Mouse (Mus musculus): ENCODE data around the gene Tenm2. TPM values are rescaled to one million over a fixed set of nuclear protein-coding genes. Genes with fewer than 3 reads are reported as not detected.

Gene Tenm2
- total RNA-seq, 2 experiments from 2014 or later: 163 to 177 TPM

DNA sequence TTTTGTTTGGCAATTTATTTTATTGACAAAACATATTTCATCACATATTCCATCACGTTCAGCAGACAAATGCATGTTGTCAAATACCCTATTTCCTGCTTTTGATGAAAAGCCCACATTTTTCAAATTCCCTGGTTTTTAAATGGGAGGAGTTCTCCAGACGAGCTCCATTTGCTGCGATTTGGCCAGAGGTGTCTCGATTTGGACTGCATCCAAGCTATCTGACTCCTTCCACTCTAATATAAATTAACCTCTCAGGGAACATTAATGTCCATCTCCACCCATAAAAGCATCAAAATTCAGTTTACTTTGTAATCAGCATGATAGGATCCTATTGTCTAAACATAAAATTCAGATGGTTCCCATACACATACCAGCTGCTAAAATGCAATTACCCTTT is 120.6 kb downstream of the Tenm2 start:
- intact Hi-C loops (cut with DNase I): no loop called here
- DNase-seq: no peak

DNA sequence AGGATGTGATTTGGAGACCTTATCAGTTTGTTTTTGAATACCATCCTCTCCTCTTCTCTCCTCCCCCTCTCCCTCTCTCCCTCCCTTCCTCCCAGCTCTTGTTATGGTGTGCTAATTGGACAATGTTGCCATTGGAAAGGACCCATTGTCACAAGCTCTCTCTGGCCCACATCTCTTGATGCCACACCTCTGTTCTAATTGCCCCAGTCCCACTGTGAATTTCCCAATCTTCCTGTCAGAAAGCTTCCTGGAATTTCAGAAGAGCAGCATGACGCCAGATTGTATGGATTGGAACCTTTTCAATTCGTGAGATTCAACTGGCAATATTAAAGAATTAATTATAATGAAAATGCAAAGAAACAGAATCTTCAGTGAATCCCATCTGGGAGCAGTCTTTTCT is 128.7 kb downstream of the Tenm2 start:
- no peak for DNase-seq
- intact Hi-C loops (cut with DNase I): no loop called here

DNA sequence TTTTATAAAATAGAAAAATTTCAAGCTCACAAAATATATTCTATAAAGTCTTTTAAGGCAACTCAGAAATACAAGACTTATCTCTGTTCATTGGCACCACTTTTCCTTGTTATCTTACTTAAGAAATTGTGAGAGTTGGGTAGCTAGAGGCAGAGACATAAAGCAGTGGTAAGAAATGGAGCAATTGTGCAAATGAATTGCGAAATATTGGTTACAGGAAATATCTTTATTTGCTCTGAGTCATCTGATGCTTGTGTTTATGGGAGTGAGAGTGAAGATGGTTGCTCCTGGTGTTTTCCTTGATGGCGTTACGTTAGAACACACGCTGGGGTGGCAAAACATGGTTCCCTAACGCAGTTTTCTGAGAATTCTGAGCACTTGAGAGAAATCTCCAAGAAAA is 156.4 kb downstream of the Tenm2 start:
- intact Hi-C loops (cut with DNase I): no loop called here
- DNase-seq: no peak

DNA sequence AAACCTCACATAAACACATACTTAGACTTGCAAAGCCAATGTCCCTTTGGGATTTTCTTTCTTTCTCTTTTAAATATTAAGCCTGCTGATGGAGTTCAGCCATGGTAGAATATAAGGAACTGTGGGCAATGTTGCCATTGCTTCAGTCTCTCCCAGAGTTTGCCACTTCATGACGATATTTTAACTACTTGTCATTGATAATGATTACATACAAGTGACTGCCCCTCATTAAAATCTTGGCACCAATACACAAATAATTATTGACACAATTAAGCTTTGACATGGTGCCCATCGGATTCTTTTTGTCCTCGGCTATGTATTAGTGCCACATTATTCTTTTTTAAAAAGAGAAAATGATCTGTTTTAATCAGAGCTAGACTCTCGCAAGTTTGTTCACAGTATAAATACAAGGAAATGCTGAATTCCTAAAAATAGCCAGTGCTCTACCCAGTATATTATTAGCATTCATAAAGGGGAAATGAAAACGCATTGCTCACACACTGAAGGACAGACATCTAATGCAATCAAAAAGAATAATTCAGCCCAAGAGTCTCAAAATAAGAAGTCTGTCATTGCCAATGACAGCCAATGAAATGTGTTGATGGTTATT is 158.7 kb downstream of the Tenm2 start:
- DNase-seq: no peak

DNA sequence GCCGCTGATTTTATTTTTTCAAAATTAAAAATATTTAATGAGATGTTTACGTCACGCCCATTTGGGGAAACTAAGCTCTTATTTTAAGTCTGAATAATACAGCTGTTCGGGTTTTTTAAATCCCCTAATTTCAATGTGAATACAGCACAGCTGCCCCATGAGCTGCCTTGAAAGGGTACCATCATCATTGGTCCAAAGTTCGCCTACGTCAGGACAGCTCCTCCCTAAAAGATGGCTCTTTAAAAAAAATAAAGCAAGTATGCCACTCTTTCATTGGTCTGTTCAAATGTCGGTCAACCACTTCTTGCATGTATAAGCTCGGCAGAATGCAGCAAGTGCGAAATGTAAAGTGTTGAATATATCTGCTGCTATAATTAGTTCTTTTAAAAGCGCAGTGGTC is 160.4 kb downstream of the Tenm2 start:
- DNase-seq: no peak
- intact Hi-C loops (cut with DNase I): no loop called here

More for the DNA sequence above, 158.7 kb downstream of the Tenm2 start:
- intact Hi-C loops (cut with DNase I): no loop called here

DNA sequence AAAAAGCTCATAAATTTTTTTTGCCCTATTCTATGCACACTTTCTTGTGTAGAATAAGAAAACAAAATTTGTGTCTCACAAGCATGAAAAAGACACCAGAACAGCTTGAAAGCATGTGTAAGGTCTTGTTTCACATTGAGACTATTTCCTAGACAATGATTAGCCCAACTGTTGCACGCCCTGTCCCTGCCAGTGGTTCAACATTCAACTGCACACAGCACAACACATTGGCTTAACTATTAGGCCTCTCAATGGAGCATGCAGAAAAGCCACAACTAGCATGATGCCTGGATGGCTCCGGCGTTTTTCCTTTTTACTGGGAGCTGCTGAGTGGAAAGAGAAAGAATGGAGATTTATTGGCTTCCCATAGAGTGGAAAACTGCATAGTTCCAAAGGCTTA is 170.3 kb downstream of the Tenm2 start:
- DNase-seq: no peak
- intact Hi-C loops (cut with DNase I): no loop called here

DNA sequence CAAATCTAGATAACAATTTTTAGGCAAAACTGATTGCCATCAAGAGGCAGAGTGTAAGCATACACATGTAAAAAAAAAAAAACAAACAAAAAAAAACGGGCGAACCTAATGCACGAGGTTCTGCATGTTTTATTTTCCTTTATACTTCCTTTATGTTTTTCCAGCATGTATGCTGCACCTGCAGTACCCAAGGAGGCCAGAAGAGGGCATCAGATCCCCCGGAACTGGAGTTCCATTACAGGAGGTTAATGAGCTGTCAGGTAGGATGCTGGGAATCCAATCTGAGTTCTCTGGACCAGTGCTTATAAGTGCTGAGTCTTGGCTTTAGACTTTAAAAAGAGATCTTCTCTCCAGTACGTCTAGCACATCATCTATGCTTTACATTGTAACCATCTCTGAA is 189.1 kb downstream of the Tenm2 start:
- peak; percentile 42 for DNase-seq
- intact Hi-C loops (cut with DNase I): no loop called here

DNA sequence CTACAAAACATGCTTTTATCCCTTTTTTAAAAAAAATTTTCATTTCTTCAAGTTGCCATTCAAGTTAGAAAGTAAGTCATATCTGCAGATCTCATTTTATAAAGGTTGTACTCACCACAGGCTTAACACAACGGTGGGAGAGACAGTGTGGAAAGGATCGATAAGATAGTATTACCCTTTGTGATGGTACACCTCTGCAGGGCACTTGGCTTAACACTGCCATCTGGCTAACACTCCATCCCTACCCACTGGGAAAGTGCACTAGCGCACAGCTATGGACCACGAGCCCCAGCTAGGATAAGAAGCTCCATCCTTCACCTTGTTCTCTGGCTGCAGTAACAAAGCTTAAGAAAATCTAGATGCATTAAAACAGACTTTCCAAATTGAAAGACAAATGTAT is 194.5 kb downstream of the Tenm2 start:
- DNase-seq: no peak
- intact Hi-C loops (cut with DNase I): no loop called here

DNA sequence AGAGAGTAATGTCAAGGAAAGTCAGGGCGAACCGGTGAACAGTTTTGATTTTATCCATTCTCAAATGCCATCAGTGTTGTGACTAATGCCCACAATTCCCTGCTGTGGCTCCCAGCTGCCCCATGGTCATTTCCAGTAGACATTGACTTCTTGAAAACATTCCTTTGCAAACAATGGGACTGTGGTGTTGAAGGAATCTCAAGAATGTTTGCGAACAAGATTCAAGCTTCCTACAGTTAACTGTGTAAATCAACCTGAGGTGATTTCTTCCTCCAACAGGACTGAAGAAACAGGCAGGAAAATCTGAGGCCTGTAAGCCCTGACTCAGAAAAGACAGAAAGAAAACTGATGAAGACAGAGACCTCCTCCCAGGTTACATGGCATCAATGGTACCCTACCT is 196.5 kb downstream of the Tenm2 start:
- intact Hi-C loops (cut with DNase I): no loop called here

DNA sequence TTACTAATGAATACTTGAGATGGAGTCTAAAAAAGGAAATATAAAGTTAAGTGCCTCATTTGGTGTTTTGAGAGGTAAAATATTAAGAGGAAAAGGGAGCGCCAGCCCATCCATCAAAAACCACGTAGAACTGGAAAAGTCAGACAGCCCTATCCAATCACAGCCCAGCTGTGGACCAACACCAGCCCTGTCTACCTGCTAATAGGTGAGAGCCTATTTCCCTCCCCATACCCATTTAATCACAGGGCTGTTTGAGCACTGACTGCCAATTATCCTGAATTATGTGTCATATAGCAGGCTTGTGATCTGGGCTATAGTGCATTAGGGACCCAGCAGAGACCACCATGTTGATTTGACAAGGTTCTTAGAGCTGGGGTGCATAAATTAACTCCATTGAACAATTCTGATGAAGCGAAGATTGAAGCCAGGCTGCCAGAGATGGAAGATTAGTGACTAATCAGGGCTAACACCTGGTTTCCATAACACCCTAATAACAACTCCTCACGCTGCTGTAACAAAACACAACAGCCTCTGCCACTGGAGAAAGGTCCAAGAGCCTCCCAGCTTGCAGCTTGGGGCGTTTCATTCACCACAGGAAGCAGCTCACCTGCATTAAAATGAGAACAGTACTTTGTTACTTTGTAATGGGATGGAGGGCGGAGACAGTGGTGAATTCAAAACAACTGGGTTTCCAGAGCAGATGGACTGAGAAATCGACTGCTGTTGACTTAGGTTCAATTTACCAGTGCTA is 204.3 kb downstream of the Tenm2 start:
- intact Hi-C loops (cut with DNase I): no loop called here
- no peak for DNase-seq

More for the DNA sequence above, 196.5 kb downstream of the Tenm2 start:
- DNase-seq: no peak

DNA sequence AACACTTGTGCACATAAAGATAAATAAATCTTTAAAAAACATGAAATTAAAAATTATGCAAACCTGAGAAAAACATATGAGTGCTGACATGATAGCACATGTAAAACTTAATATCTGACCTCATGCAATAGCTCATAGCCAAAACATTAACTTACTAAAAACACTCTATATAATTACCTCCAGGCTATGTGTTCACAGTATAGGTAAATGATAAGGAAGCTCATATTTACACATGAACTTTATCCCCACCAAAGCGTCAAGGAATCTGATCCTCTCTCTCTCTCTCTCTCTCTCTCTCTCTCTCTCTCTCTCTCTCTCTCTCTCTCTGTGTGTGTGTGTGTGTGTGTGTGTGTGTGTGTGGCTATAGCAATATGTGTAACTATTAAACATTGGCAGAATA is 223.9 kb downstream of the Tenm2 start:
- no peak for DNase-seq
- intact Hi-C loops (cut with DNase I): no loop called here

DNA sequence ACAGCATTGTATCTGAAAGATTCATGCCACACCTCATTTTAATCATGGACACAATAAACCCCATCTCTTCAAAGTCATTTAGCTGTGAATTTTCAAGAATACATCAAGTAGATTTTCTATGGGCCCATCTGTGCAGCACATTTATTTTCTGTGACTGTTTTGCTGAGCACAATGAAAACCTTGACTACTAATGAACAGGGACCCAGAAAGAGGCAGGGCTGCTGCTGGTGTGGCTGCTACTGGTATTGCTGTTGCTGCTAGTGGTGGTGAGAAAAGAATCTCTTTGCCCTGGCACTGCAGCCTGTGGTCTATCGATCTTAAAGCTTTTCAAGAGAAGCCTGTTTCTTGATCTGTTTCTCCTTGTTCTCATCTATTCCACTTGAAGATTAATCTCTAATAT is 226.5 kb downstream of the Tenm2 start:
- intact Hi-C loops (cut with DNase I): no loop called here
- no peak for DNase-seq

DNA sequence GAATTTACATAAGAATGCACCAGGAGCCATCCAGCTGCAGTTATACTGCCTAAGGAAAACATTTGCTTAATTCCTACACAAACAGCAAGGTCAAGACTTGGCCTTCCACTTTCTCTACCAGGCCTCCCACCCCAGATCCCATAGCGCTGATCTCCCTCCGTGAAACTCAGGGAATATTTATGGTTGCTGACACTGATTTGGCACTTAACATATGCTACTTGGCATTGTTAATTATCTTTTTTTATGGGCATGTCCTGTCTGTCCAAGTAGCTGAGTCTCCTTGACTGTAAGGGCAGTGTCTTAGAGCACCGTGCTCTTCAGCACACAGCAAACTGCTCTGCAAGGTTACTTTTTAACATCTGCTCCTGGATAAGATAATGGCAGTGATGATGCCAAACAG is 238.1 kb downstream of the Tenm2 start:
- DNase-seq: no peak
- intact Hi-C loops (cut with DNase I): no loop called here

DNA sequence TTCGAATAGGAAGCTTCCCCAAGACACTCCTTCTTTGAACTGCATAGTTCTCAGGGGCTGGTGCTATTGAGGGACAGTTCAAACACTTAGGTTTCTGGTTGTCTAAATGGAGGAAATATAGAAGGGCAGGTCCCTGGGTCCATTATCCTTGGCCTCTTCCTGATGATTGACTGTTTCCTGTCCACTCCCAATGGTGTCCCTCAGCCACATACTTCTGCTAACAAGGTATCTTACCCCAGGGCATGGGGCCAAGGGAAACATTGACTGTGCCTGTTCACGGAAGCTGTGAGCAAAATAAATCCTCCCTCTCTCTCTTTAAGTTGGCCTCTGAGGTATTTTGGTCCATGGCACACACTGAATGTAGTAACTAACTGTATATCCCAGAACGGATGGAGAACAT is 244.9 kb downstream of the Tenm2 start:
- DNase-seq: no peak
- intact Hi-C loops (cut with DNase I): no loop called here

DNA sequence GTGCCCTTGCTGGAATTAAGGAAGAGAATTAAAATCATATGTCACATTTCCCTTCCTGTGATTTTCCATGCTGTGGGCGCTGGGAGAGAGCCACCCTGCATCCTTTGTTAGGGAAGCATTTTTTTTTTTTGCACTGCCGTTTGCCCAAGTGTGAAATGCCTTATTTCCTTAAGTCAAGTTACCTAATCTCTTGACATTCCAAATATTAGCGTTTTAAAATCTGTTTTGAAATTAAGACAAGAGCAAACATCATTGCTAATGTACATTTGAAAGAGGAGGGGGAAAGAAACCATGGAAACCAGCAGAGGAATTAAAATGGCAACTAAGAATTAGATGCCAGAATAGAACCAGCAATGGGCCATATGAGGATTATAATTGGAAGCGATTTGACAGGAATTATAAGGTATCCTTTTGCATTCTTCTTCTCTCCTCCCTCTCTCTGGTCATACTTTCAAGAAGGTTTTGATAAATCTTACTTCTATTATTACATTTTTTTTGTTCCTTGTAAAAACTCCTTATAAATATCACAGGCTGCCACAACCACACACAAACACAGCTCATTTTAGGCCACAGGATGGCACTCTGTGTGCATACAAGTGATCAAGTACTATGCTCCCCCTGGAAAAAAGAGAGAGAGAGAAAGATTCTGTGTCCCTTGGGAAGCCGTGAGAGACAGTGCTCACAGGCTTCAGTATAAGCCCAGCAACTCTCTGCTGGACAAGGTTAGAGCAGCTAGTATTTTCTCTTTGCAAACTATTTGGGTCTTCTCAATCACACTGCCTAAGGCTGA is 246.8 kb downstream of the Tenm2 start:
- intact Hi-C loops (cut with DNase I): loop anchor here (1.0 kb wide), 1 partner anchor 197 kb away; no protein-coding TSS in a partner anchor
- DNase-seq: peak; percentile 36

DNA sequence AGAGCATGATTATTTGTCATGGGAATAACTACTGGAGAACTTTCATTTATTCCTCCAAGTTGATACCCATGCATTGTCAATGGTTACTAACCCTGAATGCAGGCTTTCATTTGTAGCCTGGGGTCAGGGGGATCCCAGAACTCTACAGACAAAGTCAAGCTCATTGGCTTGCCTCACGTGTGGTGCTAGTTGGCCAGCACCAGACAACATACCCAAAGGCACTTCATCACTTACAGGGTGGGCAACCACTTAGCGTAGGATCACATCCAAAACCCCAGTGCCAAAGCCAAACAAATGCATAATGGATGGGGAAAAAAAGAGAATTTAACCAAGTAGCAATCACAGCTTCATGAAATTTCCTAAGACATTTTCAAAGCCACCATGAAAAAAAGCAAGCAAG is 261.6 kb downstream of the Tenm2 start:
- intact Hi-C loops (cut with DNase I): no loop called here

DNA sequence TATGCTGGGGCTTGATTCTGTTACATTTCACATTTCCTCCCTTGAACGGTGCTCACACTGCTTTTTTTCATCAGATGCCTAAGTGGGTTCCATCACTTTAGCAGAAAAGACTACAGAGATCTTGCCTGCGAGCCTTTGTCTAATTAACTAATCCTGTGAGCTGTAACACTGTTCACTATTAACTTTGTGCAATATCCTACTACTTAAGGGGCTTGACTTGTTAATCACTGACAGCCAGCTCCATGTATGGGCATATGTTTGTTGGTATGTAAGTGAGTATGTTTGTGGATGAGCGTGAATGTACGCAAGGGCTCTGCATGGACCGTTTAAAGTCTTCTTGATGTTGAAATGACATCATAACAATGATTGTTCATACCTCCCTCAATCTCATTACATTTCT is 277.7 kb downstream of the Tenm2 start:
- no peak for DNase-seq
- intact Hi-C loops (cut with DNase I): no loop called here

More for the DNA sequence above, 261.6 kb downstream of the Tenm2 start:
- DNase-seq: peak; percentile 4

DNA sequence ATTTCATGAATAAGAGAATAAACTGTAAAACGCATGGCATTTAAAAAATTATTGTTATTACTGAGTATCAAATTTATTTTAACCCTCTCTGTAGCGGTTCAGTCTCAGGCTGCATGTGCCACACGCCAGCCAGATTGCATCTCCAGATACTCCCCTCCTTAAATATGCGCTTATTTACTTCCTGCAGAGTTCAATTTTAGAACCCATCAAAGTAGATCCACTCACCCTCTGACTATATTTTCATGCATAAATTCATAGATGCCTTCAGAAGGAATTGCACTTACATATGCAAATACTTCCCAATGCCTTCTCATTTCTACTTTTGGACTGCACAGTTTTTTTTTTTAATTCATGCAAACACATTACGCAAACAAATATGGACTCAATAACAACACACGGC is 294.3 kb downstream of the Tenm2 start:
- no peak for DNase-seq
- intact Hi-C loops (cut with DNase I): no loop called here

DNA sequence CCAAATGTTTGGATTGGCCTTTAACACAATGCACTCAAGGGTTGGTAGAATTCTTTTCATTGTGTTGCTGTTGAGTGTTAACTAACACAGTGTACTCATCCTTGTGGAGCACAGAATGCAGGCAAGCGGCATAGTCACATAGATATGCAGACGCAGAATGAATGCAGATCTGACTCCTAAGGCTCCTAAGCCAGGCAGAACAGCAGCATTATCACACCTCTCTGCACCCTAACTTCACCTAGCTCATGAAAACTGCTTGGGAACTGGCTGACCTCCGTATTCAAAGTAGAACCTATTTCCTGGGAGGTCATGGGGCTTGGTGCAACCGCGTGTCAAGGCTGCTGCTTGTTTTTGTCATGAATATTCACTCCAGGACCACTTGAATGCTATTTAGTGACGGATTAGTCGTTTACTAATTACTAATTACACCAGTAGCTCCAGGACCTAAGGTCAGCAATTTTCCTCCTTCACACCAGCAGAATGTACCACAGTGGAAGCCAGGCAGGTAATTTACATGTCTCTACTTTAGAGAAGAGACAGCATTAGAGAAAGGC is 295.1 kb downstream of the Tenm2 start:
- intact Hi-C loops (cut with DNase I): no loop called here
- no peak for DNase-seq

DNA sequence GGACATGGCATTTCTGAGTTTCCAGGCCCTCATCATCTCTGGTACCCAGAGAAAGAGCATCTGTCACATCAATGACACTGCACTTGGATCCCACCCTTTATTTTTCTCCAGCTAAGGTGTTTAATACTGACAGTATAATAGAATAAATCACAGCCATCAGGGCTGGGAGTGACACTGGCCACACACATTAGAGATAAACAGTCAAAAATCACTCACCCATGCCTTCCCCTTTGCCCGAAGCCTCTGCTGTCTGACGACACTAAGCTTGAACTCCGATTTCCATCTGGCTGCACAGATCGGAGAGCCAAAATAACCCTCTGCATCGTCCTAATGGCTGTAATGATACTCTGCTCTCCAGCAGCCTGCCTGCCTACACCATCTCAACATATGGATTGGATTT is 305.9 kb downstream of the Tenm2 start:
- no peak for DNase-seq
- intact Hi-C loops (cut with DNase I): no loop called here

DNA sequence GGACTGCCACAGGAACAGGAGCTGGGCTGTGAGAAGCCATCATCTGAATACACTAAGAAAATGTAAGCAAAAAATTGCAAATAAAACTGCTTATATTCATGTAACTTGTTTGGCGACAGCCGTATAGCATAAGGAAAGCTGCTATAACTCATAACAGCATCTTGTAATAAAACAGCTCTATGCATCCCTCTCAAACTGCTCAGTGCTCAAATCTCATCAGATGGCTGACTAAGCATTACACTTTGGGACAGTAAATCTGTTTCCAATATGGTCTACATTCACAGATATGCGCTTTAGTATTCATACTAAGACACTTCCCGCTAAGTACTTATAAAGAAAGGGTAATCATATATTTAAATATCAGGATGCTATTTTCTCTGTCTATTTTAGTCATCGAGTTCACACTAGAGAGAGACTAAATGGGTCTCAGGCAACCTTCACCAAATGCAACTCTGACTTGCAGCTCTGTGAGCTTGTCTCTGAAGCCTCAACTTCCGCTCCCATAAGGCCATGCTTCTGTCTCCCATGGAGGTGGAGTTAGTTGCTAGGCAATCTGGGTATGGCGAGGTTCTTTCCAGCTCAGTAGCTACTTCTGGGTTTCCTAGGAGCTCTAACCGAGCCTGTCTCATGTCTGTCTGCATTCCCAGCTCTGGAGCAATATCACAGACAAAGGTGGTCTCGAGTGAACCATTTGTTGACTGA is 308.9 kb downstream of the Tenm2 start:
- intact Hi-C loops (cut with DNase I): no loop called here
- DNase-seq: no peak

Data from left cerebral cortex, postnatal 4 days (tissue).